ENCODE assay signal across 24 mouse cellular contexts in genomic region chr2:8975635-8976034, GRCm38 (mm10).
"Had no signal": no experiment of that assay in that cellular context is flagged by ENCODE, and none has a peak within 500 bp of the region (broad histone marks: within the 10 kb centered on the region; RNA-seq: fewer than 3 reads in every experiment).

No protein-coding gene starts in this region.

- H3K4me3 ChIP-seq: gastrocnemius, adult 2 months; heart, adult 2 months; heart, embryonic 13.5 days; heart, embryonic 15.5 days; hindbrain, embryonic 13.5 days; hindbrain, embryonic 15.5 days; limb, embryonic 13.5 days; limb, embryonic 15.5 days; liver, embryonic 12.5 days had no signal

- H3K36me3 ChIP-seq: heart, embryonic 13.5 days; heart, embryonic 15.5 days; hindbrain, embryonic 13.5 days; hindbrain, embryonic 15.5 days; limb, embryonic 13.5 days; limb, embryonic 15.5 days; liver, embryonic 12.5 days had no signal

- DNase-seq: gastrocnemius, adult 2 months; gastrocnemius, postnatal 10 days; gastrocnemius, postnatal 25 days; heart, adult 11 months; heart, adult 2 months; heart, postnatal 14 days; heart, postnatal 36 days; kidney, adult 11 months; kidney, adult 2 months; kidney, postnatal 36 days; layer of hippocampus, adult 9-11 months; layer of hippocampus, postnatal 36 days; left cerebral cortex, postnatal 4 days had no signal

- H3K4me2 ChIP-seq: heart, embryonic 11.5 days; heart, embryonic 13.5 days; heart, embryonic 15.5 days; hindbrain, embryonic 13.5 days; hindbrain, embryonic 15.5 days; limb, embryonic 13.5 days; limb, embryonic 15.5 days; liver, embryonic 12.5 days had no signal

- H3K4me1 ChIP-seq: heart, embryonic 13.5 days; heart, embryonic 15.5 days; hindbrain, embryonic 13.5 days; hindbrain, embryonic 15.5 days; limb, embryonic 13.5 days; limb, embryonic 15.5 days; liver, embryonic 12.5 days had no signal

- H3K9me3 ChIP-seq: heart, embryonic 13.5 days; heart, embryonic 15.5 days; hindbrain, embryonic 13.5 days; hindbrain, embryonic 15.5 days; limb, embryonic 13.5 days; limb, embryonic 15.5 days; liver, embryonic 12.5 days had no signal

- H3K27ac ChIP-seq: gastrocnemius, adult 2 months; heart, adult 2 months; heart, embryonic 13.5 days; heart, embryonic 15.5 days; hindbrain, embryonic 13.5 days; hindbrain, embryonic 15.5 days; hindbrain, postnatal 0 days; limb, embryonic 13.5 days; limb, embryonic 15.5 days; liver, embryonic 12.5 days; liver, embryonic 14.5 days had no signal

- H3K27me3 ChIP-seq: heart, embryonic 13.5 days; heart, embryonic 15.5 days; hindbrain, embryonic 13.5 days; hindbrain, embryonic 15.5 days; limb, embryonic 13.5 days; limb, embryonic 15.5 days; liver, embryonic 12.5 days had no signal

- H3K9ac ChIP-seq: heart, embryonic 13.5 days; heart, embryonic 15.5 days; hindbrain, embryonic 13.5 days; hindbrain, embryonic 15.5 days; limb, embryonic 13.5 days; limb, embryonic 15.5 days; liver, embryonic 12.5 days; liver, embryonic 14.5 days had no signal

- ATAC-seq: hindbrain, postnatal 0 days; intestine, embryonic 16.5 days; liver, embryonic 12.5 days had no signal
